Mouse (Mus musculus) bone marrow, adult 2 months (tissue): ENCODE measurements around the gene Eif4a2. TPM values are rescaled to one million over a fixed set of nuclear protein-coding genes. Genes with fewer than 3 reads are reported as not detected.

Experiments used
- H3K27ac ChIP-seq: fragments of 200-500 bp; 2 replicates; pipeline ENCODE4 v1.5.1; 2012; ENCODE audit warnings: low read depth, mild to moderate bottlenecking, control low read depth, inconsistent platforms, low read length; ENCODE audit not compliant: control insufficient read depth, poor library complexity, insufficient read depth
- H3K4me1 ChIP-seq: fragments of 200-500 bp; 2 replicates; pipeline ENCODE4 v1.6.1; 2011; ENCODE audit warnings: low read length; ENCODE audit not compliant: control insufficient read depth, insufficient read depth
- H3K4me3 ChIP-seq: fragments of 200-500 bp; replicated peaks from 2 replicates; pipeline ENCODE3; 2011; ENCODE audit warnings: mild to moderate bottlenecking, low read depth, low read length, control low read depth; ENCODE audit not compliant: control insufficient read depth
- CTCF ChIP-seq: fragments of 200-500 bp; IDR thresholded peaks from 2 replicates; pipeline ENCODE4 v1.5.1; 2011; ENCODE audit warnings: low read length, control low read depth; ENCODE audit not compliant: control insufficient read depth, insufficient read depth
- POLR2A ChIP-seq: fragments of 200-500 bp; IDR thresholded peaks from 2 replicates; pipeline ENCODE4 v1.6.1; 2011; ENCODE audit warnings: low read depth, mild to moderate bottlenecking, control low read depth, low read length, borderline replicate concordance; ENCODE audit not compliant: control insufficient read depth
- WGBS: fragments of 180-500 bp; shearing (Covaris S2); methylation state at CpG from one replicate; pipeline ENCODE4 v1.1.7; 2018; 5-methylcytosine and 5-hydroxymethylcytosine counted together
- polyA plus RNA-seq: library from polyadenylated mRNA; stranded (reverse); fragments of >200 nt; gene quantifications from 2 replicates; pipeline ENCODE4 v1.2.4, GENCODE M21; 2011; ENCODE audit warnings: low replicate concordance; ENCODE audit not compliant: missing spikeins, insufficient read depth, insufficient read length

Eif4a2 gene
- polyA plus RNA-seq, 1 experiment: 232 TPM

DNA sequence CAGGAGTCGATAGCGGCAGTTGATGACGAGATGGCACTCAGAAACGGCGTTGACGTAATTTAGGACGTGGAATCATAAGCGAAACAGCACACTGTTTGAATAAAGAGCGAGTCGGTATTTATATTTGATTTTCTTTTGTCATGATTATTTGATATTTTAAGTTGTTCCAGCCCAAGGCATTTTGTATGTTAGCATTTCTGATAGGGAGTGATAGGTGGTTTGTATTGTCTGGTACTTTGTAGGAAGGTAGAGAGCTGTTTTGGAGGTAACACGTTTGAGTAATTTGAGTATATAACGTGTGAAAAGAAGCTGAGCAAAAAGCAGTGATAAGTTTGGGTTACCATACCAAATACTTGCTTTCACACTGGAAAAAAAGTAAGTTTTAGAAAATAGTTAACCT lies 5.1 kb downstream of the Eif4a2 start:
- no peaks in the 10 kb centered on the region; the same call in 1 of the 2 replicates for H3K4me1 ChIP-seq
- no peak overlapping the region for H3K4me3 ChIP-seq
- TF ChIP-seq POLR2A: no peak
- no peak for TF ChIP-seq CTCF
- WGBS: 81% methylated on average over 12 of the region's 12 CpGs
- no peak overlapping the region for H3K27ac ChIP-seq

DNA sequence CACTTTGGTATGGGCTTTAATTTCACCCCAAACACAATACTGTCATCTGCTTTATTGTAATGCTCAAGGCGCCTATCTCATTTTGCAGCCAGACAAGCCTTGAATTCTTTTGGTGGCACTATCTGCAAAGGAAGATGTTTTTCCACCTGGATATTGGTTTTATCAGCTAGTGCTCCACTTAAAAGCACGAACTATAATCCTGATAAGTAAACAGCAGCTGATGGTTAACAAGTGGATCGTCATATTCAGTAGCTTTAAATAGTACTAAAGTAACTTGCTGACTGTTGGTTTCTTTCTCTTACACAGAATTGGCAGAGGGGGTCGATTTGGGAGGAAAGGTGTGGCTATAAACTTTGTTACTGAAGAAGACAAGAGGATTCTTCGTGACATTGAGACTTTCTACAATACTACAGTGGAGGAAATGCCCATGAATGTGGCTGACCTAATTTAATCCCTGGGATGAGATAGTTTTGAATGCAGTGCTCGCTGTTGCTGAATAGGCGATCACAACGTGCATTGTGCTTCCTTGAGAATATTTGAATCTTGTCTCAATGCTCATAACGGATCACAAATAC lies 5.7 kb downstream of the Eif4a2 start:
- no peak overlapping the region for H3K27ac ChIP-seq
- 65% methylated on average over 9 of the region's 9 CpGs for WGBS
- no peak overlapping the region for H3K4me3 ChIP-seq
- H3K4me1 ChIP-seq: no peaks in the 10 kb centered on the region; the same call in 1 of the 2 replicates
- no peak for TF ChIP-seq CTCF
- no peak for TF ChIP-seq POLR2A

DNA sequence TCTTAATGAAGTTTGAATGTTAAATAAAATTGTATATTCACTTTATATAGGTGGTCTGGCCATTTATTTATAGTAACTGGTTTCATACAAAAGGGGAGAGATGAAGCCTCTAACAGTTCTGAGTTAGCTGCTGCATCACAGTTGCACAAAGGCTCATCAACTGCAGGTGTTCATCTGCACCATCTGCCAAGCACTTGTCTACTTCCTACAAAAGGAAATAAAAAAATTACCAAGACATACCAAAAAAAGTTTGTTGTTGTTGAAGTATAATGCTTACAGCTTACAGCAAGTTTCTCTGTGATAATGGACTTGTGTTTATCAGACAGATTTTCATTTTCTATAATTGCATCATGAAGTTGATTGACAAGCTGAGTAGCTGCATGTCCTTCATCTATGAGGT lies 6.7 kb downstream of the Eif4a2 start:
- Histone ChIP-seq H3K27ac (no peak overlapping the region), H3K4me3 (no peak overlapping the region), H3K4me1 (no peaks in the 10 kb centered on the region; the same call in 1 of the 2 replicates)
- TF ChIP-seq POLR2A: no peak
- no peak for TF ChIP-seq CTCF

DNA sequence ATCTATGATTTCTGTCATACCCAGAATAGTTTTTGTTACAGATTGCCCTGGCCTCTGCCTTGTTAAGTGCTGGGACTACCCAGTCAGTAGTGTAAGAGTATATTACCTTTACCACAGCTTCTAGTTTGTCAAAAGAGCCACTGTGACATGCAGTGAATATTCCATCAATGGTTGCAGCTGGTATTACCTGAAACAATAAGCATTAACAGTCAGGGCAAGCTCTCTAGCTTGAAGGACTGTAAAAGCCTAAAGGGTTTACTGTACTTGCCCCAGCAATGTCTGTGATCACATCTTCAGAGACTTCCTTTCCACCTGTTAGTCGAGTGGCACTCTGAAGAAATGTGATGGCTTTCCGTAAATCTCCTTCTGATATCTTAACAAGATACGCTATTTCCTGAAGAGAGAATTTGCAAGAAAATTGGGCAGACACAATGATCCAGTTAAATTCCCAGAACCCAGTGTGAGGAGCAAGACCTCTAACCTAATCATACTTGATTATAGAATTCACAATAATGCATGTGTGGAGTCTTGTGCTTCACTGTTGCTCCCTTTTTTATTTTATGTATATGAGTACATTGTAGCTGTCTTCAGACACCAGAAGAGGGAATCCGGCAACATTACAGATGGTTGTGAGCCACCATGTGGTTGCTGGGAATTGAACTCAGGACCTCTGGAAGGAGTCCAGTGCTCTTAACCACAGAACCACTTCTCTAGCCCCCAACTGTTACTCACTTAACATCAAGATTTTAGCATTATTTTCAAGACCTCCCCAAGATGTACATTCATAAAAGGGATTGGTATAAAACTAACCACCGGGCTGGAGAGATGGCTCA lies 7.3 kb downstream of the Eif4a2 start:
- no peak for TF ChIP-seq CTCF
- TF ChIP-seq POLR2A: no peak
- no peak overlapping the region for H3K4me3 ChIP-seq
- H3K27ac ChIP-seq: no peak overlapping the region
- no peaks in the 10 kb centered on the region for H3K4me1 ChIP-seq
- 59% methylated on average over 5 of the region's 5 CpGs for WGBS

DNA sequence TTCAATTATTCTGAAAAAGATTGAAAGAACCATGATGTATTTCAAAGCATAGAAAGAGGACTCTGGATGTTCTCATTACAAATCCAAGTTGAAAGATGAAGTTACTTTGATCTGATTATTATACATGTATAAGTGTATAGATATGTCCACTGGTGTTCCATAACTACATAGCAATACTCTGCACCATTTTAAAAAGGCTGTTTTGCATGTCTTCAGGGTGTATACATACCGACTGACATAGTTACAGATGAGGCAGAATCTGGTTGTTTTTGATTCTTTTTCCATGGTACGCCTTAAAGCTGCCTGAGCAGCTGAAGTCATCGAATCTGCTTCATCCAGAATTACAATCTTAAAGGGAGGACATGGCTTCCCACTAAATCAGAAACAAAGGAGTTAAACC lies 8.2 kb downstream of the Eif4a2 start:
- 85% methylated on average over 3 of the region's 3 CpGs for WGBS
- no peak overlapping the region for H3K4me3 ChIP-seq
- TF ChIP-seq CTCF (no peak), POLR2A (no peak)
- no peaks in the 10 kb centered on the region for H3K4me1 ChIP-seq
- no peak overlapping the region for H3K27ac ChIP-seq

DNA sequence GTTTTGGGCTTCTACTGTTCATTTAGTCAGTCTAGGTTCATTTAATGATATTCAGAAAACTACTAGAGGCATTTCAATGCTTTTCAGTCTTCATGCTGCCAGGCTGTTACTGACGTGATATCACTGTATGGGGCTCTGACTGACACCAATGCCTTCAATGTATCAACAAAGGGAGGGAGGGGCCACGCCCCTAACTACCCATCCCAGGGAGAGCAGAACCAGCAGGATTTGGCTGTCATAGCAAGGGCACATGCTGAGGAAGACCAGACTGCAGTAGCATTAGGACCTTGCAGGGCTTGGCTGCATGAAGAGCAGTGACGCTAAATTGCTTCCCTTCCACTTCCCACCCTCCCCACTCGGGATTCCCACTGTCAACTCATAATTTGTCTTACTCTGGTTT lies 9.9 kb downstream of the Eif4a2 start:
- Histone ChIP-seq H3K4me1 (no peaks in the 10 kb centered on the region), H3K27ac (no peak overlapping the region), H3K4me3 (no peak overlapping the region)
- TF ChIP-seq CTCF: no peak
- TF ChIP-seq POLR2A: no peak
- 78% methylated on average over 4 of the region's 4 CpGs for WGBS

DNA sequence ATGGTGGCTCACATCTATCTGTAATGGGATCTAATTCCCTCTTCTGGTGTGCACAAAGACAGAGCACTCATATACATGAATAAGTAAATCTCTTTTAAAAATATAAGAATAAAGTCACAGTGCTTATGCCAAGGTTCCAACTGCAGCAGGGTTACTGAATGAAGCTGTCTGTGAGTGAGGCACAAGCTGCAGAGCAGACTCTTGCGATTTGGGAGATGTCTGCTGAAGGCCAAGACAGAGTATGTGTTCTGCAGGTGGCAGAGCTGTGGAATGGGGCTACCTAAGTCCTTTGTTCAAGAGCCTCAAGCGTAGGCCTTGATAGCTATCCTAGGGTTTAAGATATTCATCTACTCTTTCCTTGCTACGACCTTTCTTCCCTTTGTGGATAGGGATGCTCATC lies 15.2 kb downstream of the Eif4a2 start:
- Histone ChIP-seq H3K27ac (no peak overlapping the region), H3K4me3 (no peak overlapping the region), H3K4me1 (no peaks in the 10 kb centered on the region; the same call in 1 of the 2 replicates)
- 92% methylated on average over 3 of the region's 3 CpGs for WGBS
- TF ChIP-seq POLR2A: no peak
- TF ChIP-seq CTCF: no peak

DNA sequence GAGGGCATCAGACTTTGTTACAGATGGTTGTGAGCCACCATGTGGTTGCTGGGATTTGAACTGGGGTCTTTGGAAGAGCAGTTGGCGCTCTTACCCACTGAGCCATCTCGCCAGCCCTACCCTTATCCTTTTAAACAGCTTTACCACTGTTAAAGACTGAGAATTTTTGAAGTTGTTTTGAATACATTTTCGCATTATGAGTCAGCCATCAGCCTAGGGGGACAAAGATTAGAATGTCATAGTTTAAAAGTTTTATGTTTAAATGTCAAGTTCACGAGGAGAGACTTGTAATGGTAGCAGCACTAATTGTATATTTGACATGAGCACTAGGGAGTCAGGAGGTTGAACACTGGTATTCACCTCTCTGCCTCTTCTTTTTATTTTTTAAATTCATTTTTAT lies 15.9 kb downstream of the Eif4a2 start:
- TF ChIP-seq POLR2A (no peak), CTCF (no peak)
- Histone ChIP-seq H3K4me1 (no peaks in the 10 kb centered on the region; the same call in 1 of the 2 replicates), H3K4me3 (no peak overlapping the region), H3K27ac (no peak overlapping the region)
- 91% methylated on average over 4 of the region's 4 CpGs for WGBS
